Mouse (Mus musculus): Measurements from ENCODE around the gene Grik4. TPM values are rescaled to one million over a fixed set of nuclear protein-coding genes. Genes with fewer than 3 reads are reported as not detected.
"Not testable (repeated sequence)": the region's sequence is repeated elsewhere in the genome, so short reads cannot be mapped to it uniquely, and the experiment has no call there.

Gene Grik4
- polyA plus RNA-seq, 1 experiment from 2014 or later, result 0.43 TPM

- no peak overlapping the region for H3K4me3 ChIP-seq (ENCODE audit: low read depth, low read length)
- no peak overlapping the region for H3K27ac ChIP-seq (ENCODE audit: low read depth, low read length)
- no peak for ATAC-seq (replicated peaks; ENCODE audit: insufficient number of reproducible peaks, low FRiP score, low TSS enrichment)
- 57% methylated on average over 10 of the region's 10 CpGs for WGBS (ENCODE audit: insufficient replicate concordance)
- no peak overlapping the region for H3K9ac ChIP-seq (ENCODE audit: low read depth, low read length)
- no peaks in the 10 kb centered on the region for H3K9me3 ChIP-seq (replicated peaks; ENCODE audit: control insufficient read depth, low read length)
- 0 out of 2 replicates have a peak, but pooled peaks cover 6% of the 10 kb centered on the region for H3K27me3 ChIP-seq (ENCODE audit: control insufficient read depth, insufficient read depth, low read length)
- H3K4me1 ChIP-seq (ENCODE audit: control insufficient read depth, insufficient read depth, low read length), result no peaks in the 10 kb centered on the region
- H3K36me3 ChIP-seq (ENCODE audit: control insufficient read depth, insufficient read depth, low read length), result no peaks in the 10 kb centered on the region
- H3K4me2 ChIP-seq, result no peak overlapping the region
These were observed 159.0 kb downstream of the Grik4 start for GRCm38 (mm10) chr9:42785173-42785830.

- H3K9ac ChIP-seq (ENCODE audit: low read depth, low read length), result no peak overlapping the region
- 0 out of 2 replicates have a peak, but pooled peaks cover 4% of the 10 kb centered on the region for H3K27me3 ChIP-seq (ENCODE audit: control insufficient read depth, insufficient read depth, low read length)
- WGBS (ENCODE audit: insufficient replicate concordance), result 42% methylated on average over 8 of the region's 8 CpGs
These were observed 160.9 kb downstream of the Grik4 start for GRCm38 (mm10) chr9:42783248-42783903.

GRCm38 (mm10) chr9:42778471-42779263 is 165.6 kb downstream of the Grik4 start:
- not testable (repeated sequence) for H3K9me3 ChIP-seq (replicated peaks; ENCODE audit: control insufficient read depth, low read length); H3K27ac ChIP-seq (ENCODE audit: low read depth, low read length); H3K27me3 ChIP-seq (ENCODE audit: control insufficient read depth, insufficient read depth, low read length); H3K36me3 ChIP-seq (ENCODE audit: control insufficient read depth, insufficient read depth, low read length); ATAC-seq (replicated peaks; ENCODE audit: insufficient number of reproducible peaks, low FRiP score, low TSS enrichment); H3K9ac ChIP-seq (ENCODE audit: low read depth, low read length); H3K4me1 ChIP-seq (ENCODE audit: control insufficient read depth, insufficient read depth, low read length); H3K4me3 ChIP-seq (ENCODE audit: low read depth, low read length); H3K4me2 ChIP-seq
- 37% methylated on average over 21 of the region's 21 CpGs for WGBS (ENCODE audit: insufficient replicate concordance)

More at GRCm38 (mm10) chr9:42783248-42783903, 160.9 kb downstream of the Grik4 start:
- no peaks in the 10 kb centered on the region for H3K36me3 ChIP-seq (ENCODE audit: control insufficient read depth, insufficient read depth, low read length)
- H3K9me3 ChIP-seq (replicated peaks; ENCODE audit: control insufficient read depth, low read length), result no peaks in the 10 kb centered on the region
- no peaks in the 10 kb centered on the region; the same call in 1 of the 2 replicates for H3K4me1 ChIP-seq (ENCODE audit: control insufficient read depth, insufficient read depth, low read length)
- H3K4me3 ChIP-seq (ENCODE audit: low read depth, low read length), result no peak overlapping the region
- no peak overlapping the region for H3K27ac ChIP-seq (ENCODE audit: low read depth, low read length)
- no peak for ATAC-seq (replicated peaks; ENCODE audit: insufficient number of reproducible peaks, low FRiP score, low TSS enrichment)
- no peak overlapping the region for H3K4me2 ChIP-seq

- no peak overlapping the region; the same call in 1 of the 2 replicates for H3K27ac ChIP-seq (ENCODE audit: low read depth, low read length)
- peaks cover 8% of the 10 kb centered on the region for H3K27me3 ChIP-seq (ENCODE audit: control insufficient read depth, insufficient read depth, low read length)
- no peaks in the 10 kb centered on the region for H3K36me3 ChIP-seq (ENCODE audit: control insufficient read depth, insufficient read depth, low read length)
- H3K4me1 ChIP-seq (ENCODE audit: control insufficient read depth, insufficient read depth, low read length), result peaks cover 7% of the 10 kb centered on the region
- no peak overlapping the region for H3K4me2 ChIP-seq
- 70% methylated on average over 8 of the region's 8 CpGs for WGBS (ENCODE audit: insufficient replicate concordance)
- no peak overlapping the region for H3K9ac ChIP-seq (ENCODE audit: low read depth, low read length)
- H3K4me3 ChIP-seq (ENCODE audit: low read depth, low read length), result no peak overlapping the region
- no peak for ATAC-seq (replicated peaks; ENCODE audit: insufficient number of reproducible peaks, low FRiP score, low TSS enrichment)
- H3K9me3 ChIP-seq (replicated peaks; ENCODE audit: control insufficient read depth, low read length), result no peaks in the 10 kb centered on the region
These were observed 166.4 kb downstream of the Grik4 start for GRCm38 (mm10) chr9:42777913-42778312.

GRCm38 (mm10) chr9:42776804-42777203 is 167.5 kb downstream of the Grik4 start:
- no peak for ATAC-seq (replicated peaks; ENCODE audit: insufficient number of reproducible peaks, low FRiP score, low TSS enrichment)
- Histone ChIP-seq H3K27ac (ENCODE audit: low read depth, low read length) (no peak overlapping the region), H3K9ac (ENCODE audit: low read depth, low read length) (no peak overlapping the region), H3K36me3 (ENCODE audit: control insufficient read depth, insufficient read depth, low read length) (no peaks in the 10 kb centered on the region), H3K4me3 (ENCODE audit: low read depth, low read length) (no peak overlapping the region), H3K9me3 (replicated peaks; ENCODE audit: control insufficient read depth, low read length) (no peaks in the 10 kb centered on the region), H3K27me3 (ENCODE audit: control insufficient read depth, insufficient read depth, low read length) (peaks cover 8% of the 10 kb centered on the region), H3K4me2 (no peak overlapping the region), H3K4me1 (ENCODE audit: control insufficient read depth, insufficient read depth, low read length) (peaks cover 7% of the 10 kb centered on the region)
- 52% methylated on average over 9 of the region's 9 CpGs for WGBS (ENCODE audit: insufficient replicate concordance)

- Histone ChIP-seq H3K9ac (ENCODE audit: low read depth, low read length) (no peak overlapping the region), H3K27ac (ENCODE audit: low read depth, low read length) (no peak overlapping the region), H3K36me3 (ENCODE audit: control insufficient read depth, insufficient read depth, low read length) (no peaks in the 10 kb centered on the region), H3K4me2 (no peak overlapping the region), H3K4me1 (ENCODE audit: control insufficient read depth, insufficient read depth, low read length) (no peaks in the 10 kb centered on the region), H3K9me3 (replicated peaks; ENCODE audit: control insufficient read depth, low read length) (no peaks in the 10 kb centered on the region), H3K27me3 (ENCODE audit: control insufficient read depth, insufficient read depth, low read length) (no peaks in the 10 kb centered on the region), H3K4me3 (ENCODE audit: low read depth, low read length) (no peak overlapping the region)
- ATAC-seq (replicated peaks; ENCODE audit: insufficient number of reproducible peaks, low FRiP score, low TSS enrichment), result no peak
- 44% methylated on average over 11 of the region's 11 CpGs for WGBS (ENCODE audit: insufficient replicate concordance)
These were observed 179.3 kb downstream of the Grik4 start for GRCm38 (mm10) chr9:42764823-42765560.

- no peak for ATAC-seq (replicated peaks; ENCODE audit: insufficient number of reproducible peaks, low FRiP score, low TSS enrichment)
These were observed 185.5 kb downstream of the Grik4 start for GRCm38 (mm10) chr9:42758682-42759205.

More at GRCm38 (mm10) chr9:42758682-42759205, 185.5 kb downstream of the Grik4 start:
- Histone ChIP-seq H3K9me3 (replicated peaks; ENCODE audit: control insufficient read depth, low read length) (no peaks in the 10 kb centered on the region), H3K27ac (ENCODE audit: low read depth, low read length) (no peak overlapping the region), H3K36me3 (ENCODE audit: control insufficient read depth, insufficient read depth, low read length) (no peaks in the 10 kb centered on the region), H3K4me1 (ENCODE audit: control insufficient read depth, insufficient read depth, low read length) (no peaks in the 10 kb centered on the region), H3K27me3 (ENCODE audit: control insufficient read depth, insufficient read depth, low read length) (0 out of 2 replicates have a peak, but pooled peaks cover 2% of the 10 kb centered on the region), H3K4me2 (no peak overlapping the region), H3K9ac (ENCODE audit: low read depth, low read length) (no peak overlapping the region), H3K4me3 (ENCODE audit: low read depth, low read length) (no peak overlapping the region)
- 45% methylated on average over 5 of the region's 5 CpGs for WGBS (ENCODE audit: insufficient replicate concordance)
